Mouse (Mus musculus) CH12.LX (cell line): ENCODE measurements around the gene Map4k1.

Experiments
- CTCF ChIP-seq, 2 experiments: IDR thresholded peaks in 1 of 2; conservative IDR thresholded peaks in 1 of 2; 2 replicates each; pipeline ENCODE4 v1.5.1; 2011 to 2012; ENCODE audit warnings: low read depth in 2 of 2, low read length in 2 of 2, improper control_type of control experiment in 1 of 2, inconsistent platforms in 1 of 2, mild to moderate bottlenecking in 1 of 2, moderate library complexity in 1 of 2
- E2F4 ChIP-seq: IDR thresholded peaks from 2 replicates; pipeline ENCODE4 v1.6.1; 2011; ENCODE audit warnings: low read depth, low read length, improper control_type of control experiment; ENCODE audit not compliant: insufficient replicate concordance
- EP300 ChIP-seq: IDR thresholded peaks from 2 replicates; pipeline ENCODE4 v1.6.1; 2011; ENCODE audit warnings: low read length, improper control_type of control experiment
- JUND ChIP-seq: conservative IDR thresholded peaks from 2 replicates; pipeline ENCODE4 v1.6.1; 2011; ENCODE audit warnings: low read depth, low read length, improper control_type of control experiment
- USF1 ChIP-seq: IDR thresholded peaks from 2 replicates; pipeline ENCODE4 v1.6.1; 2014; ENCODE audit warnings: low read depth, mild to moderate bottlenecking, inconsistent platforms, low read length, improper control_type of control experiment
- ZC3H11A ChIP-seq: IDR thresholded peaks from 2 replicates; pipeline ENCODE4 v1.6.1; 2012; ENCODE audit warnings: low read depth, mild to moderate bottlenecking, inconsistent platforms, low read length, improper control_type of control experiment

GRCm38 (mm10) chr7:28933825-28934224, 48.0 kb upstream of the Map4k1 start:
- TF ChIP-seq E2F4 (no peak), USF1 (no peak), CTCF (conservative IDR thresholded peaks at IDR 0.05 in 1 of 2, IDR thresholded peaks at IDR 0.05 in 1 of 2; ENCODE audit: low read depth in 2 of 2, low read length in 2 of 2) (no peak), JUND (no peak), EP300 (no peak), ZC3H11A (no peak)
